Mouse (Mus musculus) liver, adult 2 months (tissue): ENCODE results near the gene Gm7137.

Experiments
- CTCF ChIP-seq: fragments of 200-500 bp; IDR thresholded peaks from 2 replicates; pipeline ENCODE4 v1.5.1; 2011; ENCODE audit warnings: low read depth, low read length, control low read depth
- POLR2A ChIP-seq: fragments of 200-500 bp; IDR thresholded peaks from 2 replicates; pipeline ENCODE4 v1.6.1; 2011; ENCODE audit warnings: low read length, control low read depth; ENCODE audit not compliant: insufficient read depth; ENCODE audit errors: extremely low read depth

GRCm38 (mm10) chr10:77811743-77812142 lies 23.7 kb upstream of the Gm7137 start, which contains the start of gene Gm9507:
- no peak for TF ChIP-seq CTCF
- no peak for TF ChIP-seq POLR2A
